ENCODE assay signal across 10 mouse cellular contexts in the genomic region with DNA sequence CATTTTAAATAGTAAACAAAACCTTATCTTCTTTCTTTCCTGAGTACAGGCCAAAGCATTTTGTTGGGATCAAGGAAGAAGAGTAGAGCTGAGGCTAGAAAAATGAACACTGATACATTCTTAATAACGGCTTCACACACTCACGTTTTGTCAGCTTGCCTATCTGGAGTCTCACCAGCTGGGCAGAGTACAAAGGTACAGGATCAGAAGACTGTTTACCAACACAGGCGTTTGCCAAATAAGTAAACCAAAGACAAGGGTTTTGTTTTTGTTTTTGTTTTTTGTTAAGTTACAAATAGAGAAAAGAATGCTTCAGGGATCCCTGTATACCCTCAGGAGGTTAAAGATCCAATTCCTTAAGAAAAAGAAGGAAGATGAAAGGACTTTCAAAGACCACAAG. TPM values are rescaled to one million over a fixed set of nuclear protein-coding genes. Genes with fewer than 3 reads are reported as not detected.
DNase-seq lines count a peak whose midpoint lies in the region; ATAC-seq and TF ChIP-seq lines count a peak whose summit lies in the region.
"Had no signal": no experiment of that assay in that cellular context is flagged by ENCODE, and none has a peak within 500 bp of the region (broad histone marks: within the 10 kb centered on the region; RNA-seq: fewer than 3 reads in every experiment).

No protein-coding gene starts in this region.

- peak overlapping the region; percentile 87; the same call in 1 of the 2 replicates for H3K9ac ChIP-seq in kidney, embryonic 14.5 days (ENCODE audit: low read depth, low read length)
- H3K9ac ChIP-seq in embryonic facial prominence, embryonic 14.5 days (ENCODE audit: low read depth, low read length): peak overlapping the region; percentile 89; the same call in 1 of the 2 replicates
- peak overlapping the region; percentile 50; the same call in 1 of the 2 replicates for H3K9ac ChIP-seq in intestine, embryonic 16.5 days (ENCODE audit: low read depth, low read length)

- peaks cover 35% of the 10 kb centered on the region for H3K79me2 ChIP-seq in myocyte (ENCODE audit: control insufficient read depth, insufficient read depth)

- no peaks in the 10 kb centered on the region for H3K27me3 ChIP-seq in kidney, embryonic 14.5 days (ENCODE audit: control insufficient read depth, insufficient read depth, low read length)
- no peaks in the 10 kb centered on the region for H3K27me3 ChIP-seq in embryonic facial prominence, embryonic 14.5 days (replicated peaks; ENCODE audit: control insufficient read depth, insufficient read depth, low read length)
- no peaks in the 10 kb centered on the region for H3K27me3 ChIP-seq in intestine, embryonic 16.5 days (replicated peaks; ENCODE audit: control insufficient read depth, insufficient read depth, low read length)
- H3K27me3 ChIP-seq in myocyte (ENCODE audit: control insufficient read depth, insufficient read depth, insufficient read length): no peaks in the 10 kb centered on the region

- WGBS in kidney, embryonic 14.5 days: 82% methylated on average over 3 of the region's 3 CpGs
- 82% methylated on average over 3 of the region's 3 CpGs for WGBS in embryonic facial prominence, embryonic 14.5 days
- WGBS in intestine, embryonic 16.5 days: 64% methylated on average over 3 of the region's 3 CpGs

- H3K27ac ChIP-seq in kidney, embryonic 14.5 days (ENCODE audit: low read depth, low read length): no peak overlapping the region
- no peak overlapping the region for H3K27ac ChIP-seq in embryonic facial prominence, embryonic 14.5 days (replicated peaks; ENCODE audit: low read depth, low read length)
- no peak overlapping the region for H3K27ac ChIP-seq in intestine, embryonic 16.5 days (ENCODE audit: low read length)

- peaks cover 6% of the 10 kb centered on the region; the same call in 1 of the 2 replicates for H3K4me1 ChIP-seq in kidney, embryonic 14.5 days (ENCODE audit: control insufficient read depth, insufficient read depth, low read length)
- peaks cover 10% of the 10 kb centered on the region; the same call in 1 of the 2 replicates for H3K4me1 ChIP-seq in embryonic facial prominence, embryonic 14.5 days (ENCODE audit: control insufficient read depth, insufficient read depth, low read length)
- H3K4me1 ChIP-seq in intestine, embryonic 16.5 days (ENCODE audit: control insufficient read depth, insufficient read depth, low read length): peaks cover 8% of the 10 kb centered on the region; the same call in 1 of the 2 replicates

- H3K36me3 ChIP-seq in kidney, embryonic 14.5 days (ENCODE audit: control insufficient read depth, insufficient read depth, low read length): peaks cover 20% of the 10 kb centered on the region
- peaks cover 27% of the 10 kb centered on the region; the same call in 1 of the 2 replicates for H3K36me3 ChIP-seq in embryonic facial prominence, embryonic 14.5 days (ENCODE audit: control insufficient read depth, insufficient read depth, low read length)
- H3K36me3 ChIP-seq in intestine, embryonic 16.5 days (ENCODE audit: control insufficient read depth, insufficient read depth, low read length): no peaks in the 10 kb centered on the region
- peaks cover 20% of the 10 kb centered on the region for H3K36me3 ChIP-seq in myocyte (ENCODE audit: control insufficient read depth, insufficient read depth)

- no peak for ATAC-seq in kidney, embryonic 14.5 days (ENCODE audit: low FRiP score, low TSS enrichment)
- ATAC-seq in embryonic facial prominence, embryonic 14.5 days (ENCODE audit: low read depth): no peak
- no peak for ATAC-seq in intestine, embryonic 16.5 days

- peak overlapping the region; percentile 88 for H3K4me3 ChIP-seq in kidney, embryonic 14.5 days (ENCODE audit: low read length)
- H3K4me3 ChIP-seq in embryonic facial prominence, embryonic 14.5 days (ENCODE audit: low read depth, low read length): peak overlapping the region; percentile 74
- peak overlapping the region; percentile 77 for H3K4me3 ChIP-seq in intestine, embryonic 16.5 days (ENCODE audit: low read length)
- H3K4me3 ChIP-seq in myocyte: peak overlapping the region; percentile 70

- H3K9me3 ChIP-seq in kidney, embryonic 14.5 days (ENCODE audit: control insufficient read depth, low read length): no peaks in the 10 kb centered on the region
- no peaks in the 10 kb centered on the region for H3K9me3 ChIP-seq in embryonic facial prominence, embryonic 14.5 days (ENCODE audit: control insufficient read depth, low read length)
- no peaks in the 10 kb centered on the region for H3K9me3 ChIP-seq in intestine, embryonic 16.5 days (ENCODE audit: control insufficient read depth, low read length)

- H3ac ChIP-seq in myocyte (ENCODE audit: control insufficient read depth, insufficient read length): no peak overlapping the region

- H3K4me2 ChIP-seq in kidney, embryonic 14.5 days (replicated peaks; ENCODE audit: low read depth, low read length): peak overlapping the region; percentile 73
- H3K4me2 ChIP-seq in embryonic facial prominence, embryonic 14.5 days (ENCODE audit: low read depth, low read length): peak overlapping the region; percentile 55
- peak overlapping the region; percentile 72 for H3K4me2 ChIP-seq in intestine, embryonic 16.5 days (ENCODE audit: low read depth, low read length)
- peak overlapping the region; percentile 72 for H3K4me2 ChIP-seq in myocyte (ENCODE audit: low read depth)

- no peak for DNase-seq in kidney, postnatal 10 days
- DNase-seq in embryonic facial prominence, embryonic 14.5 days (ENCODE audit: low spot score): no peak
- DNase-seq in adrenal gland, postnatal 10 days: no peak
- DNase-seq in adrenal gland, postnatal 36 days: no peak
- no peak for DNase-seq in layer of hippocampus, adult 11-12 months (ENCODE audit: low spot score)

- no peak for TF ChIP-seq POLR2A in myocyte (IDR thresholded peaks at IDR 0.05; ENCODE audit: insufficient read length, low read depth)

TF ChIP-seq in myocyte, 11 proteins besides CTCF, POLR2A, EP300 and RAD21:
- TF ChIP-seq CEBPB (IDR thresholded peaks at IDR 0.05; ENCODE audit: insufficient read depth, poor library complexity, severe bottlenecking): no peak
- TF ChIP-seq POLR2AphosphoS2 (IDR thresholded peaks at IDR 0.05; ENCODE audit: insufficient read length, low read depth): no peak
- no peak for TF ChIP-seq E2F4 (IDR thresholded peaks at IDR 0.05; ENCODE audit: insufficient read depth)
- no peak for TF ChIP-seq SRF (IDR thresholded peaks at IDR 0.05; ENCODE audit: control insufficient read depth, insufficient read length, low read depth)
- TF ChIP-seq REST (IDR thresholded peaks at IDR 0.05; ENCODE audit: insufficient read depth, insufficient read length): no peak
- no peak for TF ChIP-seq MAX (IDR thresholded peaks at IDR 0.05; ENCODE audit: low read depth)
- TF ChIP-seq MYOD1 (IDR thresholded peaks at IDR 0.05; ENCODE audit: control insufficient read depth in 1 of 3, insufficient read length in 2 of 3, low read depth in 2 of 3): no peak
- no peak for TF ChIP-seq MYOG (IDR thresholded peaks at IDR 0.05; ENCODE audit: control insufficient read depth in 1 of 3, insufficient read depth in 1 of 3, insufficient read length in 2 of 3, low read depth in 2 of 3)
- TF ChIP-seq TCF12 (IDR thresholded peaks at IDR 0.05; ENCODE audit: insufficient read depth, poor library complexity, severe bottlenecking): no peak
- TF ChIP-seq USF1 (IDR thresholded peaks at IDR 0.05; ENCODE audit: low read depth): no peak
- TF ChIP-seq TCF3 (IDR thresholded peaks at IDR 0.05; ENCODE audit: insufficient read length, low read depth): no peak

RNA-seq across cellular contexts. Expression of gene Zkscan3, which starts 1.4 kb away (rescaled TPM):
- polyA plus RNA-seq in kidney, embryonic 14.5 days (2014; fragmentation: Nextera tagmentation; extraction: Ambion mirVana): 73.9 and 80.4 TPM in 2 replicates
- polyA plus RNA-seq in embryonic facial prominence, embryonic 14.5 days (2014; fragmentation: Nextera tagmentation; extraction: Ambion mirVana): 62.9 and 70.1 TPM in 2 replicates
- 61.7 and 64.5 TPM in 2 replicates for polyA plus RNA-seq in intestine, embryonic 16.5 days (2015; fragmentation: Nextera tagmentation; extraction: Ambion mirVana)
- polyA plus RNA-seq in myocyte (2012; fragmentation: generic; extraction: Trizol): 13.6 TPM
- 10 to 100 TPM; 47.8 to 61.0 TPM for total RNA-seq in adrenal gland, postnatal 10 days (2021)
- 10 to 100 TPM; 55.6 to 64.5 TPM for total RNA-seq in adrenal gland, postnatal 36 days (2021)

RNA-seq across cellular contexts. Expression of gene Zscan12, which starts 38.5 kb away (rescaled TPM):
- polyA plus RNA-seq in kidney, embryonic 14.5 days (2014; fragmentation: Nextera tagmentation; extraction: Ambion mirVana): 10.9 and 15.5 TPM in 2 replicates
- 11.1 and 12.7 TPM in 2 replicates for polyA plus RNA-seq in embryonic facial prominence, embryonic 14.5 days (2014; fragmentation: Nextera tagmentation; extraction: Ambion mirVana)
- 6.6 and 7.9 TPM in 2 replicates for polyA plus RNA-seq in intestine, embryonic 16.5 days (2015; fragmentation: Nextera tagmentation; extraction: Ambion mirVana)
- 2.8 TPM for polyA plus RNA-seq in myocyte (2012; fragmentation: generic; extraction: Trizol)
- total RNA-seq in adrenal gland, postnatal 10 days (2021): 1 to 10 TPM; 7.7 to 9.5 TPM
- total RNA-seq in adrenal gland, postnatal 36 days (2021): 10 to 100 TPM in 1 of 2 experiments, 1 to 10 TPM in 1; 8.5 to 10.6 TPM

RNA-seq across cellular contexts. Expression of gene Pgbd1, which starts 39.7 kb away (rescaled TPM):
- polyA plus RNA-seq in kidney, embryonic 14.5 days (2014; fragmentation: Nextera tagmentation; extraction: Ambion mirVana): 3.4 and 4.9 TPM in 2 replicates
- 2.3 and 2.5 TPM in 2 replicates for polyA plus RNA-seq in embryonic facial prominence, embryonic 14.5 days (2014; fragmentation: Nextera tagmentation; extraction: Ambion mirVana)
- 2.4 TPM in 2 replicates for polyA plus RNA-seq in intestine, embryonic 16.5 days (2015; fragmentation: Nextera tagmentation; extraction: Ambion mirVana)
- 0.13 TPM for polyA plus RNA-seq in myocyte (2012; fragmentation: generic; extraction: Trizol)
- total RNA-seq in adrenal gland, postnatal 10 days (2021): under 1 TPM; 0.48 to 0.54 TPM
- total RNA-seq in adrenal gland, postnatal 36 days (2021): under 1 TPM; 0.79 to 0.89 TPM

RNA-seq across cellular contexts. Expression of gene Zscan26, which starts 52.4 kb away (rescaled TPM):
- polyA plus RNA-seq in kidney, embryonic 14.5 days (2014; fragmentation: Nextera tagmentation; extraction: Ambion mirVana): 23.5 and 27.6 TPM in 2 replicates
- 14.1 and 14.9 TPM in 2 replicates for polyA plus RNA-seq in embryonic facial prominence, embryonic 14.5 days (2014; fragmentation: Nextera tagmentation; extraction: Ambion mirVana)
- polyA plus RNA-seq in intestine, embryonic 16.5 days (2015; fragmentation: Nextera tagmentation; extraction: Ambion mirVana): 22.3 and 23.6 TPM in 2 replicates
- 6.3 TPM for polyA plus RNA-seq in myocyte (2012; fragmentation: generic; extraction: Trizol)
- 10 to 100 TPM; 28.9 to 37.3 TPM for total RNA-seq in adrenal gland, postnatal 10 days (2021)
- total RNA-seq in adrenal gland, postnatal 36 days (2021): 10 to 100 TPM; 34.5 to 39.7 TPM

RNA-seq across cellular contexts. Expression of gene Olfr1367, which starts 54.5 kb away (rescaled TPM):
- not detected in 2 replicates for polyA plus RNA-seq in kidney, embryonic 14.5 days (2014; fragmentation: Nextera tagmentation; extraction: Ambion mirVana)
- polyA plus RNA-seq in embryonic facial prominence, embryonic 14.5 days (2014; fragmentation: Nextera tagmentation; extraction: Ambion mirVana): not detected in 2 replicates
- polyA plus RNA-seq in intestine, embryonic 16.5 days (2015; fragmentation: Nextera tagmentation; extraction: Ambion mirVana): not detected in 2 replicates
- polyA plus RNA-seq in myocyte (2012; fragmentation: generic; extraction: Trizol): not detected
- not detected for total RNA-seq in adrenal gland, postnatal 10 days (2021)
- total RNA-seq in adrenal gland, postnatal 36 days (2021): not detected
- total RNA-seq: layer of hippocampus, postnatal 10 days; MEL had no signal
